Comparison of ENCODE assay signal across 12 mouse cellular contexts in genomic region chr4:139197453-139197852, GRCm38 (mm10). TPM values are rescaled to one million over a fixed set of nuclear protein-coding genes. Genes with fewer than 3 reads are reported as not detected.
DNase-seq lines count a peak whose midpoint lies in the region; ATAC-seq lines count a peak whose summit lies in the region.
"Had no signal": no experiment of that assay in that cellular context is flagged by ENCODE, and none has a peak within 500 bp of the region (broad histone marks: within the 10 kb centered on the region; RNA-seq: fewer than 3 reads in every experiment).

No protein-coding gene starts in this region.

- H3K27ac ChIP-seq in kidney, embryonic 15.5 days: peak overlapping the region; percentile 30
- peak overlapping the region; percentile 14; the same call in 1 of the 2 replicates for H3K27ac ChIP-seq in lung, embryonic 16.5 days (ENCODE audit: low read length)
- no peak overlapping the region for H3K27ac ChIP-seq in midbrain, embryonic 15.5 days

- H3K27me3 ChIP-seq in kidney, embryonic 15.5 days: no peaks in the 10 kb centered on the region
- H3K27me3 ChIP-seq in lung, embryonic 16.5 days (ENCODE audit: control insufficient read depth, insufficient read depth, low read depth, low read length): no peaks in the 10 kb centered on the region
- H3K27me3 ChIP-seq in midbrain, embryonic 15.5 days (replicated peaks): no peaks in the 10 kb centered on the region

- peaks cover 21% of the 10 kb centered on the region for H3K36me3 ChIP-seq in kidney, embryonic 15.5 days
- no peaks in the 10 kb centered on the region for H3K36me3 ChIP-seq in lung, embryonic 16.5 days (ENCODE audit: control insufficient read depth, insufficient read depth, low read length)
- H3K36me3 ChIP-seq in midbrain, embryonic 15.5 days (replicated peaks): no peaks in the 10 kb centered on the region

- H3K9me3 ChIP-seq in kidney, embryonic 15.5 days (replicated peaks): no peaks in the 10 kb centered on the region
- no peaks in the 10 kb centered on the region for H3K9me3 ChIP-seq in lung, embryonic 16.5 days (ENCODE audit: control insufficient read depth, low read length)
- H3K9me3 ChIP-seq in midbrain, embryonic 15.5 days: no peaks in the 10 kb centered on the region

- H3K4me1 ChIP-seq in kidney, embryonic 15.5 days: peaks cover 56% of the 10 kb centered on the region
- H3K4me1 ChIP-seq in lung, embryonic 16.5 days (replicated peaks; ENCODE audit: control insufficient read depth, insufficient read depth, low read length): peaks cover 49% of the 10 kb centered on the region
- H3K4me1 ChIP-seq in midbrain, embryonic 15.5 days: peaks cover 24% of the 10 kb centered on the region

- H3K4me2 ChIP-seq in kidney, embryonic 15.5 days: no peak overlapping the region
- H3K4me2 ChIP-seq in lung, embryonic 16.5 days (ENCODE audit: low read depth, low read length): no peak overlapping the region
- H3K4me2 ChIP-seq in midbrain, embryonic 15.5 days: no peak overlapping the region

- H3K4me3 ChIP-seq in kidney, embryonic 15.5 days (replicated peaks): no peak overlapping the region
- no peak overlapping the region for H3K4me3 ChIP-seq in lung, embryonic 16.5 days (ENCODE audit: low read length)
- H3K4me3 ChIP-seq in midbrain, embryonic 15.5 days: no peak overlapping the region
- H3K4me3 ChIP-seq: left cerebral cortex, adult 2 months had no signal

- WGBS in kidney, embryonic 15.5 days: 66% methylated on average over 5 of the region's 5 CpGs
- WGBS in lung, embryonic 16.5 days: 58% methylated on average over 5 of the region's 5 CpGs
- WGBS in midbrain, embryonic 15.5 days: 84% methylated on average over 5 of the region's 5 CpGs

- no peak overlapping the region for H3K9ac ChIP-seq in kidney, embryonic 15.5 days
- H3K9ac ChIP-seq in lung, embryonic 16.5 days (ENCODE audit: low read length): no peak overlapping the region
- H3K9ac ChIP-seq in midbrain, embryonic 15.5 days: no peak overlapping the region

- no peak for DNase-seq in kidney, adult 18-20 months
- peak; percentile 92 for DNase-seq in ZHBTc4 (ENCODE audit: low read depth, low spot score)
- peak; percentile 54 for DNase-seq in induced T-regulatory cell, adult 2 months (ENCODE audit: low read depth)
- no peak for DNase-seq in adrenal gland, adult 8-10 months
- DNase-seq in frontal cortex, postnatal 25 days (ENCODE audit: low spot score in 2 of 2): no peak
- DNase-seq: cerebellum, adult 9-11 months; gastrocnemius, postnatal 10 days; thymus, postnatal 4 days had no signal

- no peak for ATAC-seq in kidney, embryonic 15.5 days (replicated peaks; ENCODE audit: low FRiP score)
- no peak for ATAC-seq in lung, embryonic 16.5 days (ENCODE audit: low read depth)
- ATAC-seq in midbrain, embryonic 15.5 days (replicated peaks): no peak

RNA-seq across cellular contexts. Expression of gene Capzb, which starts 4.8 kb away (rescaled TPM):
- polyA plus RNA-seq in kidney, embryonic 15.5 days (2015; fragmentation: Nextera tagmentation; extraction: Ambion mirVana): 392 and 395 TPM in 2 replicates
- polyA plus RNA-seq in lung, embryonic 16.5 days (2015; fragmentation: Nextera tagmentation; extraction: Ambion mirVana): 454 and 473 TPM in 2 replicates
- polyA plus RNA-seq in midbrain, embryonic 15.5 days (2015; fragmentation: Nextera tagmentation; extraction: Ambion mirVana): 330 and 331 TPM in 2 replicates
- 100 to 1,000 TPM; 357 to 412 (median 388) TPM for total RNA-seq in adrenal gland, adult 8-10 months (2022)

Comparison
In these comparisons a context has a peak if more than half of its experiments do, and no peak if none do; other contexts are left out.
1. DNase-seq: peak in ZHBTc4 (single experiment) and induced T-regulatory cell, adult 2 months (single experiment); none in kidney, adult 18-20 months (single experiment), adrenal gland, adult 8-10 months (single experiment) and frontal cortex, postnatal 25 days (0 of 2).